Mouse (Mus musculus) thymus, adult 2 months (tissue): ENCODE data around the gene Prickle1.

Experiments
- CTCF ChIP-seq: fragments of 200-500 bp; IDR thresholded peaks from 2 replicates; pipeline ENCODE4 v1.5.1; 2012; ENCODE audit warnings: mild to moderate bottlenecking, control low read depth, low read length, moderate library complexity, borderline replicate concordance; ENCODE audit not compliant: control insufficient read depth, poor library complexity, insufficient read depth; ENCODE audit errors: extremely low read depth
- POLR2A ChIP-seq: fragments of 200-500 bp; IDR thresholded peaks from 2 replicates; pipeline ENCODE4 v1.6.1; 2012; ENCODE audit warnings: mild to moderate bottlenecking, low read length, control low read depth, moderate library complexity; ENCODE audit not compliant: control insufficient read depth, poor library complexity, insufficient read depth; ENCODE audit errors: extremely low read depth

DNA sequence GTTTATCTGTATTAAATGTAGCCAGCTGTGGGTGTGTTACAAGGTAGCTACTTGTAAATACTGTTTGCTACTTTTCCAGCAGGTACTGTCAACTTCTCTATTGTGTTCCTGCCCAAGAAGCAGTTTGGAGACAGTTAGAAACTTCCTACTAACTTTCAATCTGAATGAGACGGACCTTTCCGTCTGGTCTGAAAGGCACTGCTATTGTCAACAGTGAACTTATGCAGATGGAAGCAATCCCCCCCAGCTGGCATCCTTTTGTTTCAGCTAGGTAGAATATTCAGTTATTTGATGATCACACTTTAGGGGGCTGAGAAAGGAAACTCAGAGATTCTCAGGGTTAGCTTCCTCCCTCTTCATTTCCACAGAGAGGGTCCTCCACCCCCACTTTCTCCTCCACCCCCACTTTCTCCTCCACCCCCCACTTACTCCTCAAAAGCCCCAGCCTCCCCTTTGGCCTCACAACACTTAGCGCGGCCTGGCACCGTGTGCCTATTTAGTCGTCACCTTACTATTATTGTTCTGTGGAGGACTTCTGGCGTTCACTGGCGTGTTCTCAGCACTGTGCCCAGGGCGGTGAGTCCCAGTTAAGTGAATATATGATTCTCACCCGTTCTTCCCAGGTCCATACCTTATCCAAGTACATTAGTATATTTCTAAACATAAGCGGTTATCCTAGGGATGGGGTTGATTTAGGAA is 74.5 kb downstream of the Prickle1 start:
- TF ChIP-seq CTCF (no peak), POLR2A (no peak)
